Mouse (Mus musculus): Measurements from ENCODE around the gene Cpeb3. TPM values are rescaled to one million over a fixed set of nuclear protein-coding genes. Genes with fewer than 3 reads are reported as not detected.
"Not testable (repeated sequence)": the region's sequence is repeated elsewhere in the genome, so short reads cannot be mapped to it uniquely, and the experiment has no call there.

The Cpeb3 gene
- polyA plus RNA-seq, 1 experiment, result 0.21 TPM

DNA sequence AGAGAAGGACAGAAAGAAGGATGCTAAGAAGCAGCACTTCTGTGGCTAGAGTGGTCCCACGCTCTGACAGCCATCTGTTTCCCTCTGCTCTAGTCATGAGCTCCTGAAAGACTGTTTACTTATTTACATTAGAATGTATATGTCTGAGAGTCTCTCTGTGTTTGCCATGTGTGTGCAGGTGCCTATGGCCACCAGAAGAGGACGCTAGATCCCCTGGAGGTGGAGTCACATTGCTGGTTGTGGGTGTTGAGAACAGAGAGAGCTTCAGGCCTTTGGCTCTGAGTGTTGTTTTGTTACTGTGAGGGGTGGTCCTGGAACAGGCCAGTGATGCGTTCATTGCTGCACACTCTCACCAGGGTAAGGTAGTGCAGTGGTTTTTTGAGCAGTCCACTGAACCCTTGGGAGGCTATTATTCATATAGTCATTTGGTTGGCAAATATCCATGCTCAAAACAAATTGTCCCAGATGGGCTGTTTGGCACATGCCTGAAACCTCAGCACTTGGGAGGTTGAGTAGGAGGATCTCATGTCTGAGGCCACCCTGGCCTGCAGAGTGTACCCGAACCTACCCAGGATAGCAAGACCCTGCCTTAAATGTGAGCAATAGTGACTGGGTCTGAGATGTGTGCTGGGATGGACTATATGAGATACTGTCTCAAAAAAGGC lies 112.6 kb downstream of the Cpeb3 start:
- Histone ChIP-seq H3K4me1 (no peaks in the 10 kb centered on the region), H3K36me3 (replicated peaks; ENCODE audit: low read length) (no peaks in the 10 kb centered on the region)
- TF ChIP-seq GATA1 (IDR thresholded peaks at IDR 0.05; ENCODE audit: borderline replicate concordance, low read length) (no peak), FLI1 (IDR thresholded peaks at IDR 0.05; ENCODE audit: low read length) (no peak)

DNA sequence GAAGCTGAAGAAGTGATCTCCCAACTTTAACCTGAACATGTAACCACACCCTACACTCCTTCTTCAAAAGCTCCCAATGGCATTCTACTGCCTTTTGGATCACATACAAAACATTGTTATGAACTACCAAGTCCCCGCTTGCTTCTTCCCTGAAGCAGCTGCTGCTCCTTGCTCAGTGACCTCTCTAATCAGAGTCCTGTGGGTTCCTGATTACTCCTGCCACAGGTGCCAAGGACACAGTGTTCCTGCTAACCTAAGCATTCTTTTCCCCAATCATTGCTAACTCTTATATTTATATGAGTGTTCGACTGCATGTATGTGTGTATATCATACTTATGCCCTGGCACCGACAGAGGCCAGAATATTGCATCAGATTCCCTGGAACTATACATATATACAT lies 115.2 kb downstream of the Cpeb3 start:
- H3K27me3 ChIP-seq (replicated peaks), result peaks cover 17% of the 10 kb centered on the region
- H3K9me3 ChIP-seq, result no peaks in the 10 kb centered on the region
- TF ChIP-seq FLI1 (IDR thresholded peaks at IDR 0.05; ENCODE audit: low read length), result no peak
- TF ChIP-seq GATA1 (IDR thresholded peaks at IDR 0.05; ENCODE audit: borderline replicate concordance, low read length), result no peak

More for the DNA sequence above, 112.6 kb downstream of the Cpeb3 start:
- no peak overlapping the region for H3K4me3 ChIP-seq (replicated peaks)
- no peaks in the 10 kb centered on the region for H3K9me3 ChIP-seq
- peaks cover 11% of the 10 kb centered on the region for H3K27me3 ChIP-seq (replicated peaks)

GRCm38 (mm10) chr19:37090146-37091061 lies 118.0 kb downstream of the Cpeb3 start:
- Histone ChIP-seq H3K27me3 (replicated peaks) (peaks cover 12% of the 10 kb centered on the region), H3K36me3 (replicated peaks; ENCODE audit: low read length) (no peaks in the 10 kb centered on the region), H3K4me3 (replicated peaks) (no peak overlapping the region), H3K9me3 (no peaks in the 10 kb centered on the region), H3K4me1 (no peaks in the 10 kb centered on the region)
- TF ChIP-seq GATA1 (IDR thresholded peaks at IDR 0.05; ENCODE audit: borderline replicate concordance, low read length) (no peak), FLI1 (IDR thresholded peaks at IDR 0.05; ENCODE audit: low read length) (no peak)

More for the DNA sequence above, 115.2 kb downstream of the Cpeb3 start:
- Histone ChIP-seq H3K4me1 (no peaks in the 10 kb centered on the region), H3K4me3 (replicated peaks) (no peak overlapping the region), H3K36me3 (replicated peaks; ENCODE audit: low read length) (no peaks in the 10 kb centered on the region)

- H3K36me3 ChIP-seq (replicated peaks; ENCODE audit: low read length), result no peaks in the 10 kb centered on the region
- TF ChIP-seq GATA1 (IDR thresholded peaks at IDR 0.05; ENCODE audit: borderline replicate concordance, low read length) (no peak), FLI1 (IDR thresholded peaks at IDR 0.05; ENCODE audit: low read length) (no peak)
- H3K27me3 ChIP-seq (replicated peaks), result peaks cover 11% of the 10 kb centered on the region
- no peaks in the 10 kb centered on the region for H3K4me1 ChIP-seq
- no peak overlapping the region for H3K4me3 ChIP-seq (replicated peaks)
- H3K9me3 ChIP-seq, result no peaks in the 10 kb centered on the region
These were observed 120.2 kb downstream of the Cpeb3 start for GRCm38 (mm10) chr19:37088043-37088748.

- Histone ChIP-seq H3K4me3 (replicated peaks) (no peak overlapping the region), H3K4me1 (no peaks in the 10 kb centered on the region), H3K9me3 (no peaks in the 10 kb centered on the region), H3K27me3 (replicated peaks) (peaks cover 2% of the 10 kb centered on the region), H3K36me3 (replicated peaks; ENCODE audit: low read length) (no peaks in the 10 kb centered on the region)
- no peak for TF ChIP-seq FLI1 (IDR thresholded peaks at IDR 0.05; ENCODE audit: low read length)
- TF ChIP-seq GATA1 (IDR thresholded peaks at IDR 0.05; ENCODE audit: borderline replicate concordance, low read length), result no peak
These were observed 123.9 kb downstream of the Cpeb3 start for GRCm38 (mm10) chr19:37084546-37084945.

DNA sequence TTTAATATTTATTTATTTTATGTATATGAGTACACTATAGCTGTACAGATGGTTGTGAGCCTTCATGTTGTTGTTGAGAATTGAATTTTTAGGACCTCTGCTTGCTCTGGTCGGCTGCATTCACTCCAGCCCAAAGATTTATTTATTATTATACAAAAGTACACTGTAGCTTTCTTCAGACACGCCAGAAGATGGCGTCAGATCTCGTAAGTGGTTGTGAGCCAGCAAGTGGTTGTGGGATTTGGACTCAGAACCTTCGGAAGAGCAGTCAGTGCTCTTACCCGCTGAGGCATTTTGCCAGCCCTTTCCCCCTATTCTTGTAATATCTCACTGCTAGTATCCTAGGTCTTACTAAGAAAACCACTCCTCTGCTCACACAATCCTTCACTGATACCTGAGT lies 126.9 kb downstream of the Cpeb3 start:
- Histone ChIP-seq H3K9me3 (no peaks in the 10 kb centered on the region), H3K4me1 (peaks cover 4% of the 10 kb centered on the region; the same call in 1 of the 2 replicates), H3K27me3 (replicated peaks) (peaks cover 8% of the 10 kb centered on the region), H3K4me3 (replicated peaks) (no peak overlapping the region), H3K36me3 (replicated peaks; ENCODE audit: low read length) (no peaks in the 10 kb centered on the region)
- TF ChIP-seq FLI1 (IDR thresholded peaks at IDR 0.05; ENCODE audit: low read length), result no peak
- no peak for TF ChIP-seq GATA1 (IDR thresholded peaks at IDR 0.05; ENCODE audit: borderline replicate concordance, low read length)

GRCm38 (mm10) chr19:37079151-37079550 lies 129.2 kb downstream of the Cpeb3 start:
- Histone ChIP-seq H3K4me3 (replicated peaks) (no peak overlapping the region), H3K9me3 (no peaks in the 10 kb centered on the region), H3K36me3 (replicated peaks; ENCODE audit: low read length) (no peaks in the 10 kb centered on the region), H3K4me1 (peaks cover 4% of the 10 kb centered on the region; the same call in 1 of the 2 replicates), H3K27me3 (replicated peaks) (peaks cover 10% of the 10 kb centered on the region)
- TF ChIP-seq GATA1 (IDR thresholded peaks at IDR 0.05; ENCODE audit: borderline replicate concordance, low read length) (no peak), FLI1 (IDR thresholded peaks at IDR 0.05; ENCODE audit: low read length) (no peak)

DNA sequence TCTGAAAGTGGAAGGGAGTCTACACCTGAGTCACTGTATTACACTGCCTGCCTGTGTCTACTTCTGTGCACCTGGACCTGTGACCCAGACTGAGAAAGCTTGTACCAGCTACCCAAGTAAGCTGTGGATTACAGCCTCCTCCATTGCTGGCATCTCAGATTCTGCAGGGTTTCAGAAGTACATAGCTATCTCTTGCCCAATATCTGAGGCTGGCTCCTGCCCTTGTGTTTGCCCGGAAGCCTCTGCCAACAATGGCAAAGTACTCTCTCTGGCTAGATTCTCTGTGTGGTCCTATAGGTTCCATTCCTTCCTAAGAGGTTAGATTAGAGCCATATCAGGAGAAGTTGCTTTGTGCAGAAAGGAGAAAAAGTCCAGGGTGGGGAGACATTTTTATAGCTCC lies 129.8 kb downstream of the Cpeb3 start:
- H3K27me3 ChIP-seq (replicated peaks), result peaks cover 10% of the 10 kb centered on the region
- no peaks in the 10 kb centered on the region for H3K36me3 ChIP-seq (replicated peaks; ENCODE audit: low read length)
- H3K9me3 ChIP-seq, result no peaks in the 10 kb centered on the region
- H3K4me1 ChIP-seq, result peaks cover 4% of the 10 kb centered on the region; the same call in 1 of the 2 replicates
- TF ChIP-seq FLI1 (IDR thresholded peaks at IDR 0.05; ENCODE audit: low read length) (no peak), GATA1 (IDR thresholded peaks at IDR 0.05; ENCODE audit: borderline replicate concordance, low read length) (no peak)
- no peak overlapping the region for H3K4me3 ChIP-seq (replicated peaks)

- Histone ChIP-seq H3K4me1 (peaks cover 4% of the 10 kb centered on the region; the same call in 1 of the 2 replicates), H3K36me3 (replicated peaks; ENCODE audit: low read length) (no peaks in the 10 kb centered on the region), H3K9me3 (no peaks in the 10 kb centered on the region), H3K27me3 (replicated peaks) (peaks cover 10% of the 10 kb centered on the region), H3K4me3 (replicated peaks) (no peak overlapping the region)
- TF ChIP-seq GATA1 (IDR thresholded peaks at IDR 0.05; ENCODE audit: borderline replicate concordance, low read length), result no peak
- no peak for TF ChIP-seq FLI1 (IDR thresholded peaks at IDR 0.05; ENCODE audit: low read length)
These were observed 130.3 kb downstream of the Cpeb3 start for GRCm38 (mm10) chr19:37078064-37078463.

- not testable (repeated sequence) for H3K4me1 ChIP-seq; H3K4me3 ChIP-seq (replicated peaks); H3K36me3 ChIP-seq (replicated peaks; ENCODE audit: low read length); H3K9me3 ChIP-seq
- H3K27me3 ChIP-seq (replicated peaks), result peaks cover 10% of the 10 kb centered on the region
These were observed 131.1 kb downstream of the Cpeb3 start for GRCm38 (mm10) chr19:37077258-37077657.
